Mouse (Mus musculus) stomach, embryonic 14.5 days (tissue): ENCODE measurements around the gene Myoz1. TPM values are rescaled to one million over a fixed set of nuclear protein-coding genes. Genes with fewer than 3 reads are reported as not detected.

Source experiments
- ATAC-seq: fragments of 200-750 bp; cut with Nextera tagmentation; 2 replicates; pipeline ENCODE4 v1.8.0; 2017; ENCODE audit warnings: low read depth, moderate TSS enrichment; ENCODE audit not compliant: insufficient number of reproducible peaks, insufficient read depth, low FRiP score
- H3K27ac ChIP-seq: fragments of 300-500 bp; sonication (generic); 2 replicates; pipeline ENCODE4 v1.5.1; 2014; ENCODE audit warnings: mild to moderate bottlenecking, low read length, moderate library complexity, mixed read lengths
- H3K27me3 ChIP-seq: fragments of 300-500 bp; sonication (generic); 2 replicates; pipeline ENCODE4 v1.6.1; 2014; ENCODE audit warnings: low read length, control low read depth, mixed read lengths; ENCODE audit not compliant: control insufficient read depth, insufficient read depth
- H3K36me3 ChIP-seq: fragments of 300-500 bp; sonication (generic); 2 replicates; pipeline ENCODE4 v1.6.1; 2014; ENCODE audit warnings: mild to moderate bottlenecking, control low read depth, low read length, moderate library complexity, mixed read lengths; ENCODE audit not compliant: control insufficient read depth, insufficient read depth
- H3K4me1 ChIP-seq: fragments of 300-500 bp; sonication (generic); 2 replicates; pipeline ENCODE4 v1.6.1; 2014; ENCODE audit warnings: low read length, control low read depth, mixed read lengths; ENCODE audit not compliant: control insufficient read depth, insufficient read depth
- H3K4me2 ChIP-seq: fragments of 300-500 bp; sonication (generic); replicated peaks from 2 replicates; pipeline ENCODE4 v1.6.1; 2014; ENCODE audit warnings: low read depth, low read length, control low read depth
- H3K4me3 ChIP-seq: fragments of 300-500 bp; sonication (generic); 2 replicates; pipeline ENCODE4 v1.5.1; 2014; ENCODE audit warnings: low read depth, low read length, control low read depth
- H3K9ac ChIP-seq: fragments of 300-500 bp; sonication (generic); replicated peaks from 2 replicates; pipeline ENCODE4 v1.6.1; 2014; ENCODE audit warnings: low read depth, mild to moderate bottlenecking, control low read depth, low read length, moderate library complexity, mixed read lengths
- H3K9me3 ChIP-seq: fragments of 300-500 bp; sonication (generic); 2 replicates; pipeline ENCODE4 v1.6.1; 2016; ENCODE audit warnings: low read depth, low read length, control low read depth; ENCODE audit not compliant: control insufficient read depth
- WGBS: fragments of 180-500 bp; shearing (Covaris S2); extraction: QIAGEN DNeasy Blood & Tissue Kit; methylation state at CpG from one replicate; pipeline ENCODE4 v1.1.7; 2014; 5-methylcytosine and 5-hydroxymethylcytosine counted together
- polyA plus RNA-seq: library from polyadenylated mRNA; unstranded; fragments of >200 nt; fragmentation: Nextera tagmentation; extraction: Ambion mirVana; gene quantifications from 2 replicates; pipeline ENCODE4 v1.2.1, GENCODE M21; 2014

The Myoz1 gene
- polyA plus RNA-seq, 1 experiment from 2014 or later, result 0.29 TPM

GRCm38 (mm10) chr14:20681742-20682141, 25.4 kb upstream of the Myoz1 start:
- no peak overlapping the region for H3K4me2 ChIP-seq
- WGBS, result 77% methylated on average over 2 of the region's 2 CpGs
- H3K4me1 ChIP-seq, result no peaks in the 10 kb centered on the region
- H3K27ac ChIP-seq, result no peak overlapping the region
- H3K4me3 ChIP-seq, result no peak overlapping the region
- no peak for ATAC-seq
- peaks cover 94% of the 10 kb centered on the region for H3K36me3 ChIP-seq
- no peak overlapping the region for H3K9ac ChIP-seq
- H3K9me3 ChIP-seq, result no peaks in the 10 kb centered on the region
- H3K27me3 ChIP-seq, result no peaks in the 10 kb centered on the region

- H3K4me1 ChIP-seq, result peaks cover 8% of the 10 kb centered on the region; the same call in 1 of the 2 replicates
- H3K4me3 ChIP-seq, result no peak overlapping the region
- no peaks in the 10 kb centered on the region for H3K27me3 ChIP-seq
- ATAC-seq, result no peak
- H3K4me2 ChIP-seq, result no peak overlapping the region
- H3K27ac ChIP-seq, result no peak overlapping the region
- H3K9me3 ChIP-seq, result no peaks in the 10 kb centered on the region
- peaks cover 64% of the 10 kb centered on the region for H3K36me3 ChIP-seq
- no peak overlapping the region for H3K9ac ChIP-seq
- WGBS, result 91% methylated on average over 4 of the region's 4 CpGs
Observed at GRCm38 (mm10) chr14:20677906-20678305, 21.6 kb upstream of the Myoz1 start.

GRCm38 (mm10) chr14:20674064-20674833, 17.9 kb upstream of the Myoz1 start, which contains the start of gene Sec24c:
Gene Sec24c (plus strand): TSS chr14:20674308.
- H3K4me2 ChIP-seq, result peak within 1 kb of the TSS; percentile 67
- H3K27ac ChIP-seq, result peak within 1 kb of the TSS; percentile 97
- 2% methylated on average over 43 of the region's 43 CpGs for WGBS
- H3K9ac ChIP-seq, result peak within 1 kb of the TSS; percentile 69
- peak; percentile 96 for ATAC-seq
- H3K9me3 ChIP-seq, result no peaks in the 10 kb centered on the region
- no peaks in the 10 kb centered on the region for H3K27me3 ChIP-seq
- H3K4me3 ChIP-seq, result peak within 1 kb of the TSS; percentile 73
- peaks cover 29% of the 10 kb centered on the region for H3K36me3 ChIP-seq
- peaks cover 8% of the 10 kb centered on the region; the same call in 1 of the 2 replicates for H3K4me1 ChIP-seq

- Histone ChIP-seq H3K36me3 (peaks cover 24% of the 10 kb centered on the region), H3K4me1 (peaks cover 8% of the 10 kb centered on the region; the same call in 1 of the 2 replicates), H3K27me3 (no peaks in the 10 kb centered on the region), H3K9ac (no peak overlapping the region), H3K4me2 (peak overlapping the region; percentile 64), H3K4me3 (peak overlapping the region; percentile 73), H3K9me3 (no peaks in the 10 kb centered on the region), H3K27ac (peak overlapping the region; percentile 79)
- 8% methylated on average over 13 of the region's 13 CpGs for WGBS
- ATAC-seq, result peak; percentile 62; the same call in 1 of the 2 replicates
Observed at GRCm38 (mm10) chr14:20673735-20674063, 17.4 kb upstream of the Myoz1 start.

GRCm38 (mm10) chr14:20672990-20673389, 16.6 kb upstream of the Myoz1 start:
- no peak overlapping the region for H3K9ac ChIP-seq
- H3K27ac ChIP-seq, result no peak overlapping the region
- 94% methylated on average over 2 of the region's 2 CpGs for WGBS
- no peak overlapping the region for H3K4me3 ChIP-seq
- H3K4me2 ChIP-seq, result peak overlapping the region; percentile 64; the same call in 1 of the 2 replicates
- no peak for ATAC-seq
- no peaks in the 10 kb centered on the region for H3K9me3 ChIP-seq
- peaks cover 8% of the 10 kb centered on the region; the same call in 1 of the 2 replicates for H3K4me1 ChIP-seq
- H3K27me3 ChIP-seq, result no peaks in the 10 kb centered on the region
- H3K36me3 ChIP-seq, result peaks cover 17% of the 10 kb centered on the region

- ATAC-seq, result no peak
- WGBS, result 78% methylated on average over 8 of the region's 8 CpGs
Observed at GRCm38 (mm10) chr14:20668154-20668810, 11.9 kb upstream of the Myoz1 start, which contains the start of gene Synpo2l. Gene Synpo2l (minus strand): TSS chr14:20668354.

GRCm38 (mm10) chr14:20667469-20667868, 11.1 kb upstream of the Myoz1 start:
- no peaks in the 10 kb centered on the region for H3K4me1 ChIP-seq
- no peak overlapping the region for H3K9ac ChIP-seq
- WGBS, result 76% methylated on average over 1 of the region's 1 CpGs
- ATAC-seq, result 0 out of 2 replicates have a peak, but pooled peaks have one; percentile 28
- H3K9me3 ChIP-seq, result no peaks in the 10 kb centered on the region
- no peak overlapping the region for H3K4me2 ChIP-seq
- H3K27ac ChIP-seq, result no peak overlapping the region
- H3K27me3 ChIP-seq, result no peaks in the 10 kb centered on the region
- H3K36me3 ChIP-seq, result no peaks in the 10 kb centered on the region
- H3K4me3 ChIP-seq, result no peak overlapping the region

More at GRCm38 (mm10) chr14:20668154-20668810, 11.9 kb upstream of the Myoz1 start, which contains the start of gene Synpo2l:
- no peak within 1 kb of the TSS for H3K9ac ChIP-seq
- no peaks in the 10 kb centered on the region for H3K27me3 ChIP-seq
- H3K27ac ChIP-seq, result no peak within 1 kb of the TSS
- H3K4me2 ChIP-seq, result no peak within 1 kb of the TSS
- H3K4me1 ChIP-seq, result no peaks in the 10 kb centered on the region
- no peak within 1 kb of the TSS for H3K4me3 ChIP-seq
- no peaks in the 10 kb centered on the region for H3K36me3 ChIP-seq
- no peaks in the 10 kb centered on the region for H3K9me3 ChIP-seq

- H3K27ac ChIP-seq, result no peak overlapping the region
- H3K4me1 ChIP-seq, result 0 out of 2 replicates have a peak, but pooled peaks cover 8% of the 10 kb centered on the region
- H3K36me3 ChIP-seq, result no peaks in the 10 kb centered on the region
- ATAC-seq, result no peak
- H3K9ac ChIP-seq, result no peak overlapping the region
- H3K9me3 ChIP-seq, result no peaks in the 10 kb centered on the region
- 57% methylated on average over 3 of the region's 3 CpGs for WGBS
- no peak overlapping the region for H3K4me3 ChIP-seq
- no peak overlapping the region for H3K4me2 ChIP-seq
- H3K27me3 ChIP-seq, result no peaks in the 10 kb centered on the region
Observed at GRCm38 (mm10) chr14:20664436-20664835, 8.1 kb upstream of the Myoz1 start.
